Mouse (Mus musculus) adrenal gland, adult (tissue): ENCODE data around the gene Khdc3.
"Not testable (repeated sequence)": the region's sequence is repeated elsewhere in the genome, so short reads cannot be mapped to it uniquely, and the experiment has no call there.

Source experiments
- DNase-seq, 2 experiments: peaks; one replicate each; pipeline ENCODE4 v3.0.0; 2022 to 2023; ENCODE audit warnings: low spot score in 1 of 2; ENCODE audit not compliant: inconsistent age in 2 of 2

Khdc3 gene

DNA sequence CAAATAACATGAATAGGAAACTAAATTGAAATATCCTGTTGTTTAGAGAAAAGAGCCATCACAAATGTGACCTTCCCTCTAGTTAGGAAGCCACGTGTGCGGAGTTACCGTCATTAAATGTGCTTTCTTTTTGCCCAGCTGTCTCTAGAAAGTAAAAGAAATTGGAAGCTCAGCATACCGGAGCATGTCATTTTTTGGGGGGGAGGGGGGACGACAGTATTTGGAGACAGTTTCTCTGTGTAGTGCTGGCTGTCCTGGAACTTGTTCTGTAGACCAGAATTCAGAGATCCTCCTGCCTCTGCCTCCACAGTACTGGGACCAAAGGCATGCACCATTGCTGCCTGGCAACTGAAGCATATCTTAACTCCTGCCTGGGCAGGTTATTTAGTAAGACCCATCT lies at the start of gene Khdc3:
Gene Khdc3 (plus strand): TSS at position 301 of the 400 bp plus-strand sequence.
- DNase-seq = no peak

DNA sequence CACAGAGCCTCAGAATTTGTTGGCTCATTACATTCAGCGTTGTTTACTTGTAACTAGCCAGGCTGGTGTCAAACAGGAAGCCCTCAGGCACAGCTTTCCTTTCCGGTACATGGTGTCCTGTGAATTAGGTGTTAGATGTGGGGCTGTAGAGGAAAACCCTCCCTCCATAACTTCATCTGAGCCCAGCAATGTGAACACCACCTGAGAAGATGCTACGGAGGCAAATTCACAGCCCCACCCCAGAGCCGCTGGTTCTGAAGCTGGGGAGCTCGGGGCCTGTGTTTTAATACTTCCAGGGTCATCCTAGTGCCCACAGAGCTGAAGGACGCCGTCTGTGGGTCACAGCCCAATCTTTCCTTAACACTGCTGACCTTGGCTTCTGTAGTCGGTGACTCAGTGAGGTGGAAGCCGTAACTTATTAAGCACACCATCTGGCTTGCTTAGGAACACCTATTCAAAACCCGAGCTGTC lies 46.2 kb upstream of the Khdc3 start:
- peak; percentile 80 to 91 for DNase-seq

DNA sequence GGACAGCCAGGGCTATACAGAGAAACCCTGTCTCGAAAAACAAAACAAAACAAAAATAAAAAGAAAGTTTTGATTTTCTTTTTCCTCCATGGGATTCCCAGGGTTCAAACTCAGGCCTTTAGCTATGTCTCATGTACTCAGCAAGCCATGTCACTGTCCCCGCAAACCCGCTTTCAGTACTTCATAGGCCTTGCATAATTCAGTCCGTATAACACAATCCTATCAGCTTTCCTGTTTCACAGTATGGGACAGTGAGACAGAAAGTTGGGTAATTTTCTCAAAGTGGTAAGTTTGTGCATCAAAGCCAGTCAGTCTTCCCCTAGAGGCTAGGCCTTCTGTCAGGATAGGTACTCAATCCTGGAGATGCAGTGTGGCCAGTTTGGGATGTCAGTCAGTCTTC lies 42.4 kb upstream of the Khdc3 start:
- no peak for DNase-seq

DNA sequence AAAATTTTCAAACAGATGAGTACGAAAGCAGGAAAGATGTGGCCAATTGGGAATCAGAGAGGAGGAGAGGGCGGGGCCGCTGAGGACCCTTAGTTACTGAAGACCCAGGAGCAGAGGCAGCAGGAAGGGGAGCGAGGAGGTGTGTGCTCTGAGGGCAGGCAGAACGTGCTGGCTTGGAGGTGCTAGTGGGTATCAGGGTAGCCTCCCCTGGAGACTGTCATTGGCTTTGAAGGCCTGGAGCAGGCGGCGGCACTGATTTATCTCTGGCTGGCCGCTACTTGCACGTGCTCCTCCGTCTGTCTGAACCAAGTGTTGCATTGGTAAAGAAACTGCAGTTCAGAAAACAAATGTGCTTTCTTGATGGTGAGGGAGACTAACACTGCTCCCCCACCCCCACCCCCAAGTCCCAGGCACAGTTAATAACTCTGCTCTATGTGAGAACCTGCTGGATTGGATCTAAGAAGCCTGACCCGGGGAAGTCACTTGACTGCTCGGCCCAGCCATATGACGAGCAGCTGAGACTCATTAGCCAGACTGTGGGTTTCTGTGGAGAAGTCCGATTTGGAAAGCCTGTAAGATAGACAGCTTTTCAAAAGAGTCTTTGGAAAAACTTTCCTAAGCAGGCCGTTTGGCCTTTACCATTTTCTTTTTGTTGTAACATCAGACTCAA lies 37.9 kb upstream of the Khdc3 start:
- peak; percentile 41 to 76 for DNase-seq

DNA sequence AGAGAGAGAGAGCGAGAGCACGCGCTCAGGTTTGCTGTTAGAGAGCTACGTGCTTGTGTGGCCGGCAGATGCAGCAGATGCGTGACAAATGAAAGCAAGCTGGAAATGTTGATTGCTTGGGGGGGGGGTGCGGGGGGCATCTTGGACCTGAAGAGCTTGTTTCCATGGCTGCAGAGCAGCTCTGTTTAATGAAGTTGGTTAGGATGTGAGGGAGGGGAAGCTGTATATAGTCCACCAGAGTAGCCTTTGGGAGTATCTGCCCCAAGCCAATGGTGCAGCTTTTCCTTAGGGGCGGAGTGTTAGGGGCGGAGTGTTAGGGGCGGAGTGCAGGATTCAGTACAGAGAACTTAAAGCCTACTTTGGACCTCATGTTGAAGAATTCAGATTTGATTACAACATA lies 34.5 kb upstream of the Khdc3 start:
- no peak for DNase-seq

DNA sequence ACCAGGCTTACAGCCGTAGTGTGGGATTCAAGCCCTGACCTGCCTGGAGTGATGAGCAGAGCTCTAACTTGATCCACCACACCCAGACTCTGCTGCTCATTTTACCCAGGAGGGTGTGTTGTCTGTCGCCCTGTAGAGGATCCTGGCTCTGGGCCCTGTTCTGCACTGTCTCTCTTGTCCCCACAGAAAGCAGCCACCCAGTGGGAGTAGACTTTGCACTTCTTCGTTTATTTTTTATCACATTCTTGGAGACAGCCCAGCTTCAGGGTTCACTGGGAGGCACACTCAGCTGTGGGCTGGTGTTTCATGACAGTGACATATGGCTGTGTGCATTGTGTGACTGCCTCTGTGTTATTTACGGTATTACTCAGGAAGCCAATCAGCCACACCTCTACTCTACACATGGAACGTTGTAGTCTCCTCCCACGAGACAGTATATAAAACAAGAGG lies 33.4 kb upstream of the Khdc3 start:
- no peak for DNase-seq

DNA sequence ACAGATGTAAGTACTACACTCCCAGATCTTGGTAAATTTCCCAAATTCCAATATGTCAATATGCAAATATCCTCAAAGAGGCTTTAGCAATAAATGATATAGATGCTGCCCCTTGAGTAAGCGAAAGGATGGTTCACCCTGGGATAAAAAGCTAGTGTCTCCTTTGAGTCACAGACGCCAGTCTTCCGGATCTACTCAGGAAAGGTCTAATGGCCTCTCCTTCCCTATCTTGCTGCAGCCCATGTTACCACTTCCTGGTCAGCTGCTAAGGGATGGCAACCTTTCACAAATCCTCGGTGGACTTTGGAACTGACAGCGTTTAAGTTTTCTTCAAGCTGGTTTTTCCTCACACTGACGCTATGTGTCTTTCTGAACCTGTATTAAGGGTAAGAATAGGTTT lies 32.9 kb upstream of the Khdc3 start:
- DNase-seq = no peak

DNA sequence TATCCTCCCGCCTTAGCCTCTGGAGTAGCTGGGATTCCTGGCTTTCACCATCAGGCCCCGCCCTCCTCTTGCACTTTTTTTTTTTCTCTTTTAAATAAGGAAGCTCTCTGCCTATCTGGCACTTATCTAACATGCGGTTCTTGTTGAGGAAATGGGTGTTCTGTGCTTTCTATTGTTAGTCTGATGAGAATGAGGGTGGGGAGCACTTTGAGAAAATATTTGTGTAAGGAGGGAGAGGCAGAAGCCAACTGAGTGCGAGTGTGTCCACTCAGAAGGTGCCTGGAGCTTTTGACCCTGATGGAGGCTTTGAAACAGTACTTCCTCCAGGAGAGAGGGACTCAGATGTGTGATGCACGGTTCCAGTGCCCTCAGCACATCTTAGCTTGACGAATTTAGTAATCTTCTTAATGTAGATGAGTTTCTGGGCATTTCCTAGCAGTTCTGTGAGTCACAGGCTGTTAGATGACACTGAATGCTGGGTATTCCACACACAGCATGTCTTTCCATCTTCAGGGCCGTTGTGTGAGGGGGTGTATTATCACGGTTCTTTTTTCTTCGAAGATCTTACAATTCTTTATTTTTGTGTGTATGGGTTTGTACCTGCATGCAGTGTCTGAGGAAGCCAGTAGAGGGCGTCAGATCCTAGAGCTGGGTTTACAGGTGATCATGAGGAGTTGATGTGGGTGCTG lies 30.5 kb upstream of the Khdc3 start:
- DNase-seq = no peak

DNA sequence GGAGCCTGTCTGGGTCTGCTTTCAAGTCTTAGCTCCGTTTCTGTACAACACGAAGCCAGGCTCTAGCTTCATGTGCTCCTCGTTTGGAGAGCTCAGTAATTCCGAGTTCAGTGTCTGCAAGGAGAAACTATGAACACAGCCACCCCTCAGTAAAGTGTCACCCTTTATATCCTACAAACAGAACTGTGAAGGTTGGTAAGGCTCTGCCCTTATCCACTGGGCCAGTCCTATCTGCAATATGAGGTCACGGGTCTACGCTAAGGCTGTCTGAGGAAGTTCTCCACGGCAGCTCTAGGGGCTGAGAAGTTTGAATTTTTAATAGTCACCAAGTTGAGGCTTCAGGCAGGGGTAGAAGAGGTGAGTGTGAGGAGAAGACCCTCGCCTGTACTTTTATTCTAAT lies 29.2 kb upstream of the Khdc3 start:
- no peak for DNase-seq

DNA sequence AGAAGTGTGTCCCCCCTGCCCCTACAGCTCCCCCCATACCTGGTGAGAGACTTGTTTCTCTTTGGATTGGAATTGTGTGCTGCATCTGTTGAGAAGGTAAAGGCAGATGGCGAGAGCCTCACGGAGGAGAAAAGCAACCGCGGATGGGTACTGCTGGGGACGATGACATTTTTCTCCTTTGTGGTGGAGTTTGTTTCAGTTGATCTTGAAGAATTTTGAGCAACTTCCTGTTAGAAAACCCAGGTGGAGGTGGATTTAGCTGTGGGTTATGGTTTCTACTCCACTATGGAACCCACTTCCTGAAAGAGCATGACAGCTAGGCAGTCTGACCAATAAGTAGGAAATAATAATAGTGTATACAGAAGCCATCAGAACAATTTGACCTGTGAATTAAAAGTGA lies 28.5 kb upstream of the Khdc3 start:
- DNase-seq = no peak

DNA sequence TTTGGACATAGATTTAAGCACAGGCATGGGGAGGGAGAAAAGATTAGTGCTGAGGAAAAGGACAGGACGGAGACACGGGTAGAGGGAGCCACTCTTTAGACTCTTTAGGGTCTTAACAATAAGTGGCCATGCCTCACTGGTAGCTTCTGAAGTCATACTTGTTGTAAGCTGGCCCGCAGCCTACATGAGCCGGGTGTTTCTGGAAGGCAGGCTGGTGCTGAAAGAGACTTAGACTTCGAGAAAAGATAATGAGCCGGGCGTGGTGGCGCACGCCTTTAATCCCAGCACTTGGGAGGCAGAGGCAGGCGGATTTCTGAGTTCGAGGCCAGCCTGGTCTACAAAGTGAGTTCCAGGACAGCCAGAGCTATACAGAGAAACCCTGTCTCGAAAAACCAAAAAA lies 22.3 kb upstream of the Khdc3 start:
- DNase-seq = not testable (repeated sequence)

DNA sequence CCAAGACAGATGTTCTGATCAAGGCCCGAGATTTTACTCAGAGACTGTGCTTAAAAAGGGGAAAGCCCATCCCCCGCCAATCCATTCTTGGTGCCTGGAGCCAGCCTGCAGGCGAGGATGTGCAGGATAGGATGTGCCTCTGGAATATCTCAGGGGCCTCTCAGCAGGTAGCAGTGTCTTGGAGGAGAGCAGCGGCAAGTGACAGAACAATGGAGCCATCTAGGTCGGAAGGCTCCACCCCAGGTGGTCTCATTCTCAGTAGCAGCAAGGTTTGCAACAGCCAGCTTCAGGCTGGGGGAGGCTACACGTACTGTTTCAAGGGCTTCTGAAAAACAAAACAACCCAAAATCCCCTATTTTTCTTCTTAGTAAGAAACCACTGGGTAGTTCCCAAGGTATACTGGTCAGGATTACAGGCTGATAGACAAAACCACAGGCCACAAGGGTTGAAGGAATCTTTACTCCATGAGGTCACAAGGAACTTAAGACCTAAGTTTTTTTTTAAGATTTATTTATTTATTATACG lies 21.8 kb upstream of the Khdc3 start:
- DNase-seq = no peak

DNA sequence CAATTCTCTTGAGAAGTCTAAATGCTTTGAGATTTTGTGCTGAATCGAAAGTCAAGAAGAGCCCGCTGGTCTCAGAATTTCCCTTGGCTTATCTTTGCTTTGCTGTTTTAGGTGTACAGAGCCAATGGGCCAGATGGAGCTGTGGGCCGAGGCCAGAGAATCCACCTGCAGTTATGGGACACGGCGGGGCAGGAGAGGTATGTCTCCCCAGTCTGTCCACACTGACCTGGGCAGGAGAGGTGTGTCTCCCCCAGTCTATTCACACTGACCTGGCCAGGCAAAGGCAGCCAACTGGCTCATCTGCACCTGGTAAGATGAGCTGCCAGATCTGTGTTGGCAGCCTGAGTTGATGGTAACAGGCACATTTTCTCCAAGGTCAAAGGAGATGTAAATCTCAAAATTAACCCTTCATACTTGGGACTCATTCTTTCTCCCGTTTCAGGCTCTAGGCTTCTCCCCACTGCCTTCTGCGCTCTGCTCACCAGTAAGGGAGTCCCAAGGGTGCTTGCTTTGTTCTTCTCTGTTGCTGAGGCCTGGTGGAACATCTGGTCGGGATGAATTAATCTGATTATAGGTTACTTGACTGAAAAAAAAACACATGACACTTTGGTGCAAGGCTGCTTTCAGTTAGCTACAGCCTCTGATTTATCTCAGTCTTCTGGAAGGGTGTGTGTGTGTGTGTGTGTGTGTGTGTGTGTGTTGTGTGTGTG lies 19.2 kb upstream of the Khdc3 start:
- DNase-seq = no peak

DNA sequence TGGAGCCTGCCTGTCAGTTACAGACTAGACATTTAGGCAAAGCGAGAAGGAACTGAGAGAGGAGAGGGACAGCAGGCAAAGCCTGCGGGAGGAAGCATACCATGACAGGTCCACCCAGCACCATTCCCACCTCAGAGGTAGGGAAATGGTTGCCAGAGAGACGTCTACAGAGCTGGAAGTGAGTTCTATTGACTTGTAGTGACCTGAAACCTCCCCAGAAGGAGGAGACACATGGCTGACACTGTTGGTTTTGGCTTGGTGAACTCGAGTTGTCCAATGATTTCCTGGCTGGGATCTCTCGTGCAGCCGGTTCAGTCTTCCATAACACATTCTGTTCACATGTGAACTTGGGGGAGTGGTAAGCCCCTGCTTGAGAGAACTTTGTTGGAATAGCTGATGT lies 17.7 kb upstream of the Khdc3 start:
- DNase-seq = no peak

DNA sequence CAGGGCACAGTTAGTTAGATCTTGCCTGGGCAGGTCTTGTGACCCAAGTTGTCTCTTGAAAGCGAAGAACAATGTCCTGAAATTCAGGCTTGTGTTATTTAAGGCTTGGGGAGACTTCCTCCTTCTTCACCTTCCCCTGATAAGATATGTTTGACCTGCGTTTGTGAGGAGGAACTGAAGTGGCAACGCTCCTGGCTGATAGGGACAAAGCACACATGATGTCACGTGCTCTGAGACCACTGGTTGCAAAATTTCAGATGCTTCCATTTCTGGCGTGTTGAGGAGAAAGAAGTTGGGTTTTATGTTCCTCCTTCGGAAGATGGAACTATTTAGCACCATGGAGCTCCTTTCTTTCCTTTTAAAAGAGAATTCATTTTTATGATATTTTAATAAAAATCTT lies 15.8 kb upstream of the Khdc3 start:
- DNase-seq = no peak

DNA sequence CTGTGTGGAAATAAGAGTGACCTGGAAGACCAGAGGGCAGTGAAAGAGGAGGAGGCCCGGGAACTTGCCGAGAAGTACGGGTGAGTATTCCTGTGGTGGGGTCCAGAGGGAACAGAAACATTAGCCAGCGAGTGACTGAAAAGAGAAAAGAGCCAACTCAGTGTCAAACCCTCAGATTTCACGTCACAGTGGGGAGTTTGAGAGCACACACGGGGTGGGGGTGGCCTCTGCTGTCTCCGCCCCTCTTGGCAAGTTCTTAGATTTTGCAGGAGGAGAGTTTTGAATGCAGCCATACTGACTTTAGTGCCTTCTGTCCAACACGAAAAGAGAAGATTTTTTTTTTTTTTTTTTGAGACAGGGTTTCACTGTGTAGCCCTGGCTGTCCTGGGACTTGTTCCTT lies 14.5 kb upstream of the Khdc3 start:
- no peak for DNase-seq

DNA sequence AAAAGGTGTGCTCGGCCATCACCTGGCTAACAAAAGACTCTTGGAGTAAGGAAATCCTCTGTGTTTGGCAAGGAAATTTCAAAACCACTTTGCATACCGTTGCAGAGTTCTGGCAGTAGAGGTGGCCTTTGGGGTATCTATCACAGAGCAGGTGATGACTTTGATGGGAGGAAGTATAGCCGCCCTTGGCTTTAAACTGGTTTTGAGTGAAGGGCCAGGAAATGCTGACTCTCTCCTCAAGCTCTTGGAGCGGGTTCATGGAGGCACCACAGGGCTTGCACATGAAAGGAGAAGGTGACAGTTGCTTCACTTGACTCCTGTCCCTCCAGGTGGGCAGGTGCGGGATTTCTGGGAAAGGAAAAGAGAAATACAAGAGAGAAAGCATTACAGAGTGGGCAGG lies 14.1 kb upstream of the Khdc3 start:
- DNase-seq = no peak

DNA sequence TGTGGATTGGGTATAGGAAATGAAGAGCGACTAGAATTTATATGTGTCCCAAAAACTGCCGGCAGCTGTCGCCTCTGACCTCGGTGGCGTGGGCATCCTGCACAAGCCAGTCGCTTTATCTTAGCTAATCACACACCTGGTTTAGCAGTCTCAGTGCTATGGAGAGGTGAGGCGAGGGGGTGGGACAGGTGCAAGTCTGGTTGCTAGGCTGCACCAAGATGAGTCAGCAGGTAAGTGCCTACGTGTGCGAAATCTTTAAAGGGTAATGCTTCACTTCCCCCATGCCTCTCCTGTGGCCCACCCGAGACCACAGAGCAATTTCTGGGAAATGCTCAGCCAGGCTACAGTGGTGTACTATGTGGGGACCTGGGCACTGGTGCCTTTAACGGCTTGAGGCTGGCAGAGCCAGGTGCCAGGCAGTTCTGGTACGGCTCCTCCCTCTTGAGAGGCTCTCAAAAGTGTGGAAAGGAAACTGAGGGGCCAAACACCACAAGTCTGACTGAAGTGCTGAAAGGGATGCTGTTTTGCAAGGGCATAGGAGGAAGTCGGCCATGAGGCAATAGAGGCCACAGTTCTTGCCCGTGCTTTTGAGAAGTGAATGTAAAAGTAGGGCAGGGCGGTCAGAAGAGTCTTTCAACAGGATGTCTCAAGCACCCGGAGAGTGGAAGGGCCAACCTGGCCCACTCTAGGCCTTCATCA lies 12.3 kb upstream of the Khdc3 start:
- peak in 1 of 2 experiments; percentile 35 for DNase-seq

DNA sequence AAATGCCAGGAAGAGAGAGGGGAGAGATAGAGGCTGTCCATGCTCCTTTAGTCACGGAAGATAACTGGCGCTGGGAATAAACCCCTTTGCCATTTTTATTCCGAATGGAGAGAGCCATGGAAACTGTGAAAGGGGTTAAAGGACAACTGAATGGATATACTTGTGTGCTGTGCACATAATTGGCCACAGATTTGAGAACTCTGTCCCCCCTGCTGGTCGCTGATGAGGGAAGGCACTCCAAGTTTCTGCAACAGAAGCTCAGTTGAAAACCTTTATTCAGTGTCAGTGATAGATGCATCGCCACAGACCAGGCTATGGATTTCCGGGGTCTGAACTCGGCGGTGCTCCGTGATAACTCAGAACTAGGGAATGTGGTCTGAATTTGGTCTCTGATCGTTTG lies 11.5 kb upstream of the Khdc3 start:
- DNase-seq = peak in 1 of 2 experiments; percentile 17

DNA sequence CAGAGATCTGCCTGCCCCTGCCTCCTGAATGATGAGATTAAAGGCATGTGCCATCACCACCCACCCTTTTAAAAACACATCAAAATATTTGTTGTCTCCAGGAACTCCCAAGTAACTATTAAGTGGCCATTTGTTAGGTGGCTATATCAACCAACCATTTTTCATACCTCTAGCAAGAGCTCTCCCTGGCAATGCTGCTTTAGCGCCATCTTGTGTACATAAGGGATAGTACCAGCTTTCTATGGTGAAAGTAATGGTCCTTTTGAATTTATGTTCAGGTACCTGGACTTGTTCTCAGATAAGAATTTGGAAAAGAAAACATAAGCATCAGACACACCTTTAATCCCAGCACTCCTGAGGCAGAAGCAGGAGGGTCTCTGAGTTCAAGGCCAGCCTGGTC lies 9.9 kb upstream of the Khdc3 start:
- peak in 1 of 2 experiments; percentile 85 for DNase-seq

DNA sequence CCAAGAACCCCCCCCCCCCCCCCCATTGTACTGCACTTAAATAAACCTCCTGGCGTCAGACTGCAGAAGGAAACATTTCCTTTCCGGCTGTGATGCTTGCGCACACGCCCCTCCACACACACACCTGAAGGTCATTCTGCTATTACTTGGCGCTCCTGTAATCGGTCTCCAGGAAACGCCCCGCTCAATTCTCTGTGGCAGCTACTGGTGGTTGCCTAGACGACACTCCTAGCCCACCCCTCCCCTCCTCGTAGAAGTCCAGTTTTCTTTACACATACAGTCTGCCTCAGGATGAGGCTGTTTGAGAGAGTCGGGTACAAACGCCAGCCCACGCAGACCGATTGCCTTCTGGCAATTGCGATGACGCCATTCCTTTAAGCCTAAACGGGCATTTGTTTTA lies 7.1 kb upstream of the Khdc3 start:
- DNase-seq = no peak
